Mouse (Mus musculus) neural tube, embryonic 10.5 days (tissue): ENCODE measurements around the gene Derl3.
"Not testable (repeated sequence)": the region's sequence is repeated elsewhere in the genome, so short reads cannot be mapped to it uniquely, and the experiment has no call there.

Source experiments
- DNase-seq: peaks from one replicate; pipeline ENCODE4 v3.0.0-alpha.2; 2017; ENCODE audit warnings: low spot score; ENCODE audit errors: extremely low spot score

Derl3 gene

GRCm38 (mm10) chr10:75872915-75873542, 20.2 kb upstream of the Derl3 start:
- DNase-seq, result peak; percentile 85

GRCm38 (mm10) chr10:75873543-75874170, 19.6 kb upstream of the Derl3 start:
- no peak for DNase-seq

GRCm38 (mm10) chr10:75878836-75879235, 14.4 kb upstream of the Derl3 start:
- no peak for DNase-seq

- no peak for DNase-seq
Measured at GRCm38 (mm10) chr10:75880351-75880750, 12.9 kb upstream of the Derl3 start.

GRCm38 (mm10) chr10:75880771-75881577, 12.2 kb upstream of the Derl3 start:
- DNase-seq, result no peak

GRCm38 (mm10) chr10:75881578-75882432, 11.4 kb upstream of the Derl3 start:
- no peak for DNase-seq

GRCm38 (mm10) chr10:75882433-75883231, 10.6 kb upstream of the Derl3 start:
- no peak for DNase-seq

- peak; percentile 62 for DNase-seq
Measured at GRCm38 (mm10) chr10:75883232-75883552, 10.0 kb upstream of the Derl3 start.

- DNase-seq, result no peak
Measured at GRCm38 (mm10) chr10:75884742-75885141, 8.5 kb upstream of the Derl3 start.

- not testable (repeated sequence) for DNase-seq
Measured at GRCm38 (mm10) chr10:75887504-75887903, 5.7 kb upstream of the Derl3 start.

GRCm38 (mm10) chr10:75889406-75890153, 3.6 kb upstream of the Derl3 start:
- no peak for DNase-seq

- DNase-seq, result no peak
Measured at GRCm38 (mm10) chr10:75894601-75895000, 1.4 kb downstream of the Derl3 start.

- no peak for DNase-seq
Measured at GRCm38 (mm10) chr10:75895730-75896129, 2.5 kb downstream of the Derl3 start.

GRCm38 (mm10) chr10:75896208-75896607, 3.0 kb downstream of the Derl3 start:
- no peak for DNase-seq

- DNase-seq, result peak; percentile 80
Measured at GRCm38 (mm10) chr10:75897373-75897772, 4.2 kb downstream of the Derl3 start.

- no peak for DNase-seq
Measured at GRCm38 (mm10) chr10:75898039-75898564, 4.9 kb downstream of the Derl3 start.

- no peak for DNase-seq
Measured at GRCm38 (mm10) chr10:75898846-75899245, 5.6 kb downstream of the Derl3 start.

GRCm38 (mm10) chr10:75904391-75904790, 11.2 kb downstream of the Derl3 start:
- no peak for DNase-seq

- DNase-seq, result no peak
Measured at GRCm38 (mm10) chr10:75906882-75907281, 13.7 kb downstream of the Derl3 start.

- DNase-seq, result no peak
Measured at GRCm38 (mm10) chr10:75910698-75911097, 17.5 kb downstream of the Derl3 start.
